Mouse (Mus musculus) G1E (cell line): Measurements from ENCODE around the gene Rhob. TPM values are rescaled to one million over a fixed set of nuclear protein-coding genes. Genes with fewer than 3 reads are reported as not detected.
A peak's percentile ranks its signal among the peaks of the same experiment; 100 is the strongest.

Experiments
- ATAC-seq: 2 replicates; pipeline ENCODE4 v1.8.0; 2016; ENCODE audit warnings: mild to moderate bottlenecking; ENCODE audit not compliant: insufficient number of reproducible peaks, poor library complexity, low FRiP score, severe bottlenecking; ENCODE audit errors: extremely low read depth
- DNase-seq: peaks from one replicate; pipeline ENCODE4 v3.0.0; 2012; ENCODE audit warnings: low spot score
- H3K27me3 ChIP-seq: 2 replicates; pipeline ENCODE4 v1.6.1; 2012; ENCODE audit warnings: mild to moderate bottlenecking, low read length, inconsistent platforms; ENCODE audit not compliant: insufficient read depth
- H3K36me3 ChIP-seq: replicated peaks from 2 replicates; pipeline ENCODE3; 2012; ENCODE audit warnings: mild to moderate bottlenecking, inconsistent platforms
- H3K4me1 ChIP-seq: 2 replicates; pipeline ENCODE4 v1.6.1; 2012; ENCODE audit warnings: low read depth, low read length, inconsistent platforms, mixed read lengths; ENCODE audit not compliant: insufficient read depth
- H3K4me3 ChIP-seq: 2 replicates; pipeline ENCODE4 v1.5.1; 2012; ENCODE audit warnings: low read depth, mild to moderate bottlenecking, inconsistent platforms, low read length, moderate library complexity, mixed read lengths
- H3K9me3 ChIP-seq: replicated peaks from 2 replicates; pipeline ENCODE4 v1.6.1; 2012; ENCODE audit warnings: inconsistent platforms
- CTCF ChIP-seq: IDR thresholded peaks from 2 replicates; pipeline ENCODE4 v1.5.1; 2012; ENCODE audit warnings: low read depth, low read length, inconsistent platforms, mixed read lengths
- GATA1 ChIP-seq: IDR thresholded peaks from 2 replicates; pipeline ENCODE4 v1.6.1; 2012; ENCODE audit warnings: borderline replicate concordance, low read length, inconsistent platforms, mixed read lengths
- GATA2 ChIP-seq: IDR thresholded peaks from 2 replicates; pipeline ENCODE4 v1.6.1; 2012; ENCODE audit warnings: low read depth, low read length, inconsistent platforms, borderline replicate concordance
- POLR2AphosphoS5 ChIP-seq: IDR thresholded peaks from 2 replicates; pipeline ENCODE4 v1.6.1; 2012; ENCODE audit warnings: low read depth, low read length, inconsistent platforms; ENCODE audit not compliant: insufficient replicate concordance
- TAL1 ChIP-seq: conservative IDR thresholded peaks from 2 replicates; pipeline ENCODE4 v1.6.1; 2012; ENCODE audit warnings: low read depth, low read length, inconsistent platforms, mixed read lengths
- polyA plus RNA-seq: library from polyadenylated mRNA; stranded (reverse); fragments of >175 nt; gene quantifications from 2 replicates; pipeline ENCODE4 v1.2.3, GENCODE M21; 2012
- total RNA-seq, 2 experiments: library from RNA; stranded (forward) in 1 of 2; stranded (reverse) in 1 of 2; fragments of 200-1000 nt in 1 of 2; fragments of >200 nt in 1 of 2; fragmentation: Nextera tagmentation in 1 of 2; gene quantifications; 2 replicates each; pipeline ENCODE4 v1.2.3; 2014 to 2017

Gene Rhob
- total and polyA plus RNA-seq, 3 experiments: 0.14 to 2.2 (median 0.27) TPM

- no peaks in the 10 kb centered on the region for H3K9me3 ChIP-seq
- no peaks in the 10 kb centered on the region for H3K36me3 ChIP-seq
- no peak for ATAC-seq
- TF ChIP-seq GATA2: no peak
- no peak for TF ChIP-seq GATA1
- no peak for TF ChIP-seq CTCF
- no peak for TF ChIP-seq TAL1
- TF ChIP-seq POLR2AphosphoS5: no peak
- H3K4me3 ChIP-seq: no peak overlapping the region
- peaks cover 28% of the 10 kb centered on the region for H3K4me1 ChIP-seq
- no peak for DNase-seq
- H3K27me3 ChIP-seq: no peaks in the 10 kb centered on the region
Observed at GRCm38 (mm10) chr12:8524062-8524461, 24.3 kb upstream of the Rhob start.

- Histone ChIP-seq H3K36me3 (no peaks in the 10 kb centered on the region), H3K4me1 (peaks cover 28% of the 10 kb centered on the region), H3K9me3 (no peaks in the 10 kb centered on the region), H3K27me3 (no peaks in the 10 kb centered on the region), H3K4me3 (no peak overlapping the region)
- ATAC-seq (no peak), DNase-seq (no peak)
- TF ChIP-seq CTCF (no peak), POLR2AphosphoS5 (no peak), GATA2 (no peak), TAL1 (no peak), GATA1 (no peak)
Observed at GRCm38 (mm10) chr12:8522711-8523110, 22.9 kb upstream of the Rhob start.

GRCm38 (mm10) chr12:8521375-8522047 is 21.7 kb upstream of the Rhob start:
- TF ChIP-seq CTCF: no peak
- H3K4me3 ChIP-seq: peak overlapping the region; percentile 36; the same call in 1 of the 2 replicates

GRCm38 (mm10) chr12:8519431-8520160 is 19.8 kb upstream of the Rhob start:
- no peaks in the 10 kb centered on the region for H3K27me3 ChIP-seq
- H3K4me1 ChIP-seq: peaks cover 28% of the 10 kb centered on the region
- H3K36me3 ChIP-seq: no peaks in the 10 kb centered on the region
- no peak overlapping the region for H3K4me3 ChIP-seq
- H3K9me3 ChIP-seq: no peaks in the 10 kb centered on the region
- DNase-seq (no peak), ATAC-seq (peak; percentile 32; the same call in 1 of the 2 replicates)
- TF ChIP-seq POLR2AphosphoS5: no peak
- no peak for TF ChIP-seq TAL1

More at GRCm38 (mm10) chr12:8521375-8522047, 21.7 kb upstream of the Rhob start:
- H3K4me1 ChIP-seq: peaks cover 28% of the 10 kb centered on the region
- peak; percentile 65 for DNase-seq
- no peaks in the 10 kb centered on the region for H3K9me3 ChIP-seq
- no peaks in the 10 kb centered on the region for H3K36me3 ChIP-seq
- ATAC-seq: peak; percentile 88
- no peaks in the 10 kb centered on the region for H3K27me3 ChIP-seq

GRCm38 (mm10) chr12:8511037-8511882 is 11.5 kb upstream of the Rhob start:
- H3K36me3 ChIP-seq: no peaks in the 10 kb centered on the region
- no peak for ATAC-seq
- no peaks in the 10 kb centered on the region for H3K4me1 ChIP-seq
- H3K4me3 ChIP-seq: no peak overlapping the region
- no peaks in the 10 kb centered on the region for H3K9me3 ChIP-seq
- DNase-seq: no peak
- TF ChIP-seq POLR2AphosphoS5 (no peak), TAL1 (no peak), CTCF (no peak), GATA2 (no peak), GATA1 (no peak)
- peaks cover 21% of the 10 kb centered on the region for H3K27me3 ChIP-seq

- no peak overlapping the region for H3K4me3 ChIP-seq
- no peaks in the 10 kb centered on the region for H3K9me3 ChIP-seq
- H3K4me1 ChIP-seq: no peaks in the 10 kb centered on the region
- no peaks in the 10 kb centered on the region for H3K36me3 ChIP-seq
- ATAC-seq (no peak; the same call in 1 of the 2 replicates), DNase-seq (no peak)
- TF ChIP-seq CTCF (no peak), GATA1 (no peak), TAL1 (no peak), POLR2AphosphoS5 (no peak), GATA2 (no peak)
- H3K27me3 ChIP-seq: peaks cover 21% of the 10 kb centered on the region
Observed at GRCm38 (mm10) chr12:8510317-8510988, 10.6 kb upstream of the Rhob start.
